Mouse (Mus musculus): ENCODE results near the gene Timp2.

- TF ChIP-seq CTCF (IDR thresholded peaks at IDR 0.05; ENCODE audit: low read depth, low read length) (no peak), EP300 (IDR thresholded peaks at IDR 0.05; ENCODE audit: insufficient read depth, low read depth, low read length) (no peak)
Measured at GRCm38 (mm10) chr11:118324541-118324940, 31.0 kb downstream of the Timp2 start.
